Mouse (Mus musculus) WW6 (cell line): Measurements from ENCODE around the gene Nps.
"Not testable (repeated sequence)": the region's sequence is repeated elsewhere in the genome, so short reads cannot be mapped to it uniquely, and the experiment has no call there.

Source experiments
- DNase-seq: peaks from one replicate; pipeline ENCODE4 v3.0.0-alpha.2; 2013; ENCODE audit warnings: low read depth, low spot score

Gene Nps

DNA sequence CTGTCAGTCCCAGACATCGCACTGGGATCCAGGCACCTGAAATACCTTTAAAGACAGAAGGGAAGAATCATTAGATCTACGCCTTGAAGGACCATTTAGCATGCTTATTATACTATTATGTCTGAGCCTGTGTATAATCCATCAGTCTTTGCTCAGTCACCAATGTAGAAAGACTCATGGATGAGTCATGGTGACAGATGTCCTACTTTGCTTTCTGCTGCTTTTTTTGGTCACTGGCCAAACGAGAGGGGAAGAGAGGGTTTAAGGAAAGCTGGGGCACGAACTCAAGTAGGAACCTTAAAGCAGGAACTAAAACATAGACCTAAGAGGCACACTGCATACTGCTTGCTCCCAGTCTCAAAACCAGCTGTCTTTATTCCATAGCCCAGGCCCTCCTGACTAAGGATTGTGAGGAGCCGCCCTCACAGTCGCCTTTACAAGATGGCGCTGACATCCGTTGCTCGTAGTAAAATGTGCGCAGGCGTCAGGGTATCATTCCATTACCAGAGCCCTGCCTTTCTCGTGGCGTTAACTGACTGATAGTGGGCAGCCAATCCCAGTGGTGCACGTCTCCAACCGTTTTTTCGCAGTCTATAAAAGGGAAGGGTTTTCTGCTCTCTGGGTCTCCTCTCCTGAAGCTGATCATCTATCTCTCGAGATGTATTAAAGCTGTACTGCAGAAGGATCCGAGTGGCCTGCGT lies at the start of gene Nps:
Gene Nps, plus strand, starts transcription at position 651 of the 701 bp plus-strand sequence.
- not testable (repeated sequence) for DNase-seq

DNA sequence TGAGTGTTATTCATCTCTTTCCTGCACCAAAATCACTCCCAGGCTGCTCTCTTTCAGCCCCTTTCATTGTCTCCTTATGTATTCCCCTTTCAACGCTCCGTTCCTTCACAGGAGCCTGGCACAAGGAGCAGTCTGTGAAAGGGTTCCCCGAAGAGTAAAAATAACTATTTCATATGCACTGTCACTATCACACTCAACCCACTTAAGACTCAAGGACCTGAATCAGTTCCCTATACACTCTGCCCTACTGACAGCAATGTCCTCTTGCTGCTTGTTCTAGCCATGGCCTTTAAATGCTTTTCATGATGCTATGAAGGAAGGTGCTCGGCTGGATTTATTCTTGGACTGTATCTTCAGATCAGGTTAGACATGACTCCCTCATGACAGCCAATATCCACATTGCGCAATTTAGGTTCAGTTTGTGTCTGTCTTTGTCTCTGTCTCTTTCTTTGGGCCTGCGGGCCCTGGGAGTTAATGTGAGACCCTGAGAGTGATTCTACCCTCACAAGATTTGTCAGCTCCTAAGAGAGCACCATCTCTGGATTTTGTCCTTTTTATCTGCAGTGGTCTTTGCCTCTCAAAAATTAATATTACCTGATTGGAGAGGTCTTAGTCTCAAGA lies 49.4 kb upstream of the Nps start:
- no peak for DNase-seq

GRCm38 (mm10) chr7:135210296-135210695 lies 48.2 kb upstream of the Nps start:
- no peak for DNase-seq

DNA sequence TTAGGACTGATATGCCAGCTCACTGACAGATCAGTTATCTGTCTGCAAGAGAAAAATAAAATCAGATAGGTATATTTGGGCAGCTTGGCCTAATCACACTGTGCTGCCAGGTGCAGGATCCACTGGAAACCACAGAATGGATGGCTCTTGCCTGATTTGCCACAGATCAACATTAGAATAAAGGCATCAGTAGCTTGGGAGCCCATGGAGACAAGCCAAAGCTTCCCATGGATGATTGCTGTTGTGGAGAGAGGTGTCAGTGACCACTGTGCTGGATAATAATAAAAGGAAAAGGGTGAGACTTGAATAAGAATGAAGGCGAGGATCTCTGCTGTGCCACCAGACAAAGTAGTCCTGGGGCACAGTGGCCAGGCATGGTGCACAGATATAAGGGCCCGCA lies 47.7 kb upstream of the Nps start:
- DNase-seq: no peak

DNA sequence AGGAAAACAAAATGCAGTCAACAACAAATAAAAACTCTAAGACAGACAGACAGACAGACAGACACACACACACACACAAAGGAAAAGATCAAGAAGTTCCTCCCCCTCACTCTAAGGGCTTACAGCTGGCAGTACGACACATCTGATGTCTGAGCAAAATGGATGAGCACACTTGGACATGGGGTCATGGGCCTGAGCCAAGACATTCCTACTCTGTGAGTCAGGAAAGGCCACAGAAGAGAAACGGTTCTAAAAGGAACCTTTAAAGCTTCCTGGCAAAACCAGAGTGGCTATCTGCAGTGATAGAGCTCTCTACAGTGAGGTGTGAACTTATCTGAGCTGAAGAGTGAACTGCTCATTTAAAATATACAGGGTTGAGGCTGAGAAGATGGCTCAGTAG lies 46.0 kb upstream of the Nps start:
- no peak for DNase-seq

DNA sequence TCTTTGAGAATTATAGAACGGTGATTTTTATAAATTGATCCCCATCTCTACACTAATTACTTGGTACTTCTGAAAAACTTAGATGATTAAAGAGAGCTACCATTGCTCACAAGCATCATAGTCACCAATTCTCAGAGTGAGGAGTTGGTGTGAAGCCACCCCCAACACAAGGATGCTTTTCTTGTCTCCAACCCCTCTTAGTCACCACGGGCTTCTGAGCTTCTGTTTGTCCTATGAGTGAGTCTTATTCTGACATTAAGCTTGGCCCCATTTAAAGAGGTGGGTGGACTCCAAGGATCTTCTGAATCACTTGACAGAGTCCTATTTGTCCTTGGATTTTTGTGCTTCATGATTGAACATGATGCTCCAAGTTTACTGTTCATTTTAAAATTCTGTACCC lies 37.0 kb upstream of the Nps start:
- DNase-seq: no peak

DNA sequence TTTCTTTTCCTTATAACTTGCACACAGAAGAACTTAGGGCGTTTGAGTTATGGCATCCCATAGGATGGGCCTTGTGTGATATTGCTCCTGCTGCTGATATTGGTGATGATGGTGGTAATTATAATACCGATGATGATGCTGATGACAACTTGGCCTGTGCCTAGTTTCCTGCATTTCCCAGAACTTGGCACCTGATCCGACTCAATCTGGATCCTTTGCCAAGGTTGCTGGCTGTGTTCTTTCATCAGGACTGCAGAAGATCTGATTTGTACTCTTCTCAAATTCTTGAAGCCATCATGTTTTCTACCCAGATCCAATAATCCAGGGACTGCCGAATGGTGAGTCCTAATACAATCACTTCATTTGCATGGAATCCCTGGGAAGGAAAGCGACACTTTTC lies 32.5 kb upstream of the Nps start:
- DNase-seq: no peak

DNA sequence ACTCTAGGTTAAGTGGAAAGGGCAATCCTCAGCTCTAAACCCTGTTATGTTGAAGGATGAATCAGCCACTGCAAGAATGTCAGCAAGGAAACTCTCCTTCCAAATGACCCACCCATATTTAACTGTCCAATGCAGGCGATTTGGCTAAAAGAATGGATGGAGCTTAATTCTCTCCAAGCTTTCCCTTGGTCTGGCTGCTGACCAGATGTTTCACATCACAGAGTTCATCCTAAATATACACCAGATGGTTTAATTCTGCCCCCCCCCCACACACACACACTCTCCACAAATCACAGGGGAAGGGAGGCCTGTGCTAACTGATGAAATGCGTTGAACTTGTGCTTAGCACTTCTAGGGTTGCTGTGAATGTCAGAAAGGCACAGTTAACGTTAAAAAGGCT lies 21.4 kb upstream of the Nps start:
- DNase-seq: no peak

DNA sequence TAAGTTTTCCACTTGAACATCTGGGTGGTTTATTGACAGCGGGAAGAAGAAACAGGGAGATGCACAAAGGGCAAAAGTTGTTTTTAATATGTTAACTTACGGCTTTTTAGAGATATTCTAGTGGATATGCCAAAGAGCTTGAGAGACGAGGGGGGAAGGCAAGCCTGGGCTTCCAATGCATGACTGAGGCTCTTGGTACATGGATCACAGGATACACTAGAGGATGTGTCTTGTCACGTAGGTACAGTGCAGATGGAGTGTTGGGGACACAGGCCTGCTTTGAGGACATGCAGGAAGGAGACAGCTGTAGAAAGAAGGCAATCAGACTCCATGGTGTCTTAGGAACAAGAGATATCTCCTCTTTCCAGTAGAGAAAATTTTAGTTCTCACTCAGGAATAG lies 19.1 kb upstream of the Nps start:
- DNase-seq: no peak

GRCm38 (mm10) chr7:135240006-135240405 lies 18.5 kb upstream of the Nps start:
- DNase-seq: no peak

GRCm38 (mm10) chr7:135240636-135241035 lies 17.9 kb upstream of the Nps start:
- no peak for DNase-seq

- DNase-seq: no peak
Measured at GRCm38 (mm10) chr7:135244171-135244880, 14.2 kb upstream of the Nps start.

- no peak for DNase-seq
Measured at GRCm38 (mm10) chr7:135246386-135246785, 12.1 kb upstream of the Nps start.

- DNase-seq: no peak
Measured at GRCm38 (mm10) chr7:135253249-135253648, 5.3 kb upstream of the Nps start.

DNA sequence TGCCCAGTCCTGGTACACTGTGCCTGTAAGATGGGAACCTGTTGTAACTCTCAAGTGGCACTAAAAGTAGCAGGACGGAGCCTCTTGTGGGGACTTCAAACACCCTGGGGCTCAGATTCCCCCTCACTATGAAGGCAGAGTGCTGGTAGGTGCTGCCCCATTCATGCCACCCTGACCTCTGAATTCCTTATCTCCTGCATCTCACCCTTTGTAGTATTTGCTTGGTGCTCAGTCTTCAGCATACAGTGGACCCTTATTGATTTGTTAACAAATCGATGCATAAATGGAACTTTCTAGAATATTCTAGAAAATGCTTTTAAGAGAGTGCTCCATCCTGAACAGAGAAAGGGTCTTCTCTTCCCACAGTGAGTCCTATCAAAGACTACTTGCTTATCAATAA lies 4.1 kb upstream of the Nps start:
- DNase-seq: no peak

GRCm38 (mm10) chr7:135271011-135271410 lies 12.5 kb downstream of the Nps start:
- DNase-seq: no peak

DNA sequence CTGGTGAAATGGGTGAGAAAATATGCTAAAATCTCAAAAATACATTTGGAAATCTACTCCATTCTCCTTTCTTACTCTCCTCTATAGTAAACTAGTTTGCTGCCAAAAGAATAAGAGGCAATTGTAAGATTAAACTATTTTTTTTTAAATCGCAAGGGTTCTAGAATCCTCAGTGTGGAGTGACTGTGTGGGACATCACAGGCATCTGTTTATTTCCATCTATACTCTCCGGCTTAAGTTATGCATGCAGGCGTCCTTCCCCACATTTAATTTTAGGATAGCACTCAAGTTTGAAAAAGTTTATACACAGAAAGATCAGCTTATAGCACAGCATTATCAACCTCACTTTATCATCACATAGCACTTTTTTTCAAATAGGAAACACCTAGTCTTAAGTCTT lies 24.7 kb downstream of the Nps start:
- no peak for DNase-seq

DNA sequence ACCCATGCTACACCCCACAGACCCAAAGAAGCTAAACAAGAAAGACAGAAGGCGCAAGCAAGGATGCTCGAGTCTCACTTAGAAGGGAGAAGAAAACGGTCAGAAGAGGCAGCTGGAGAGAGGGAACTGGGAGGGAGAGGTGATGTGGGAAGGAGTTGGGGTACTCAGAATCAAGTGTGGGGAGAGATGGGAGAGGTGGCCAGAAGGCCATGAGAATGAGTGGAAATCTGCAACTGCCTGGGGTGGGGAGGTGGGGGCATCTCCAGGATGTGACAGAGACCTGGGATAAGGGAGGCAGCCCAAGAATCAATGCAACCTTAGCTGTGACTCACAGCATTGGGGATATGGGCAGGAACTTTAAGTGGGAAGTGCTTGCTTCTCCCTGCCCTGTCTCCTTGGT lies 31.5 kb downstream of the Nps start:
- DNase-seq: no peak

DNA sequence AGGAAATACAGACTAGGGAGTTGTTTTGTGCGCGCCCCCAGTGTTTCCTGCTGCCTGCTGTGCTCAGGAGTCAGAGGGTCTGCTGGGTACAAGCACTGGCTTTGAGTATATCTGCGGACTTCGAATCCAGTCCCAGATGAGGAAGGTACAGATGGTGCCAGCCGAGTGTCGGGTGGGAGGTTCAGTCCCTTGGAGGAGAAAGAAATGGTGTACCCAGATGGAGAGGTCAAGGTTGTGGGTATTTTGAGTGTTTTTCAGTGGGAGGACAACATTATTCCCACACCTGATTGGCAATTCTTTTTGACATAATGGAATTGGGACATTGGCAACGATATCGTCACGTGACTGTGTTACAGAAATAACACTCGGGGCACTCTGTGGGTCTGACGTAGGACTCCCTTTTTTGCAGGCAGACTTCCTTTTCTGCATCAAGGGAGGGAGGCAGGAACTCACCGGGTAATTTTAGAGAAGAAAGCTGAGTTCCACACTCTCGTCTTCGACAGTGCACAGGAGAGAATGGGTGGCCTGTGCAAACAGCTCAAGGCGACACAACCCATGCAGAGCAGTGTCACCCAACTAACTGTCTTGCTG lies 33.2 kb downstream of the Nps start:
- DNase-seq: no peak

DNA sequence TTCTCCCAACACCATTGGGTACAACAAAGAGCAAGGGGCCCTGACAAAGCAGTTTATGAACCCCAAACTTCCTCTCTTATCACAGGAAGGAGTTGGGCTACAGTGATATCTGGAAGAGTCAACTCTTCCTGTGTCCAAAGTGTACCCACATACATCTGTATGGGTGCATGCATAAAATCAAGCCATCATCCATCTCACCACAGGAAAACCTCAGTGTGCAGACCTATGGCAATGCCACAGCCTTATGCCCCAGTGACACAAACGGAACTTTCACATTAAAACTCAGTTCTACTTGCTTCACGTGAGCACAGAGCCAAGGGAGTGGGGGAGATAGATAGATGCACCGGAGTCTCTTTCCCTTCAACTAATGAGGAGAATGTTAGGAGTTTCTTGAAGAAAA lies 36.0 kb downstream of the Nps start:
- DNase-seq: no peak

GRCm38 (mm10) chr7:135304496-135304895 lies 46.0 kb downstream of the Nps start:
- no peak for DNase-seq
